Mouse (Mus musculus) kidney, embryonic 14.5 days (tissue): ENCODE data around the gene Dmrtc2. TPM values are rescaled to one million over a fixed set of nuclear protein-coding genes. Genes with fewer than 3 reads are reported as not detected.
A peak's percentile ranks its signal among the peaks of the same experiment; 100 is the strongest.

Experiments used
- ATAC-seq: fragments of 200-750 bp; cut with Nextera tagmentation; 2 replicates; pipeline ENCODE4 v1.8.0; 2017; ENCODE audit warnings: moderate number of reproducible peaks, mild to moderate bottlenecking, moderate TSS enrichment, moderate library complexity; ENCODE audit not compliant: low FRiP score, low TSS enrichment
- H3K27ac ChIP-seq: fragments of 300-500 bp; sonication (generic); 2 replicates; pipeline ENCODE4 v1.5.1; 2014; ENCODE audit warnings: low read depth, mild to moderate bottlenecking, low read length, moderate library complexity, mixed read lengths
- H3K27me3 ChIP-seq: fragments of 300-500 bp; sonication (generic); 2 replicates; pipeline ENCODE4 v1.6.1; 2014; ENCODE audit warnings: mild to moderate bottlenecking, low read length; ENCODE audit not compliant: control insufficient read depth, insufficient read depth
- H3K36me3 ChIP-seq: fragments of 300-500 bp; sonication (generic); 2 replicates; pipeline ENCODE4 v1.6.1; 2014; ENCODE audit warnings: low read length, mixed read lengths; ENCODE audit not compliant: control insufficient read depth, insufficient read depth
- H3K4me1 ChIP-seq: fragments of 300-500 bp; sonication (generic); 2 replicates; pipeline ENCODE4 v1.6.1; 2014; ENCODE audit warnings: low read length, mixed read lengths; ENCODE audit not compliant: control insufficient read depth, insufficient read depth
- H3K4me2 ChIP-seq: fragments of 300-500 bp; sonication (generic); replicated peaks from 2 replicates; pipeline ENCODE4 v1.6.1; 2014; ENCODE audit warnings: low read depth, mild to moderate bottlenecking, low read length
- H3K4me3 ChIP-seq: fragments of 300-500 bp; sonication (generic); 2 replicates; pipeline ENCODE4 v1.5.1; 2014; ENCODE audit warnings: mild to moderate bottlenecking, low read length
- H3K9ac ChIP-seq: fragments of 300-500 bp; sonication (generic); 2 replicates; pipeline ENCODE4 v1.6.1; 2014; ENCODE audit warnings: low read depth, mild to moderate bottlenecking, low read length, moderate library complexity
- H3K9me3 ChIP-seq: fragments of 300-500 bp; sonication (generic); 2 replicates; pipeline ENCODE4 v1.6.1; 2016; ENCODE audit warnings: low read length; ENCODE audit not compliant: control insufficient read depth
- WGBS: fragments of 180-500 bp; shearing (Covaris S2); extraction: QIAGEN DNeasy Blood & Tissue Kit; methylation state at CpG from one replicate; pipeline ENCODE4 v1.1.7; 2014; 5-methylcytosine and 5-hydroxymethylcytosine counted together
- polyA plus RNA-seq: library from polyadenylated mRNA; unstranded; fragments of >200 nt; fragmentation: Nextera tagmentation; extraction: Ambion mirVana; gene quantifications from 2 replicates; pipeline ENCODE4 v1.2.1, GENCODE M21; 2014

Dmrtc2 gene
- polyA plus RNA-seq, 1 experiment from 2014 or later: not detected

GRCm38 (mm10) chr7:24859234-24859633 is 10.6 kb upstream of the Dmrtc2 start:
- WGBS: 69% methylated on average over 5 of the region's 5 CpGs
- no peaks in the 10 kb centered on the region for H3K27me3 ChIP-seq
- no peaks in the 10 kb centered on the region for H3K4me1 ChIP-seq
- ATAC-seq: no peak
- H3K27ac ChIP-seq: no peak overlapping the region
- no peaks in the 10 kb centered on the region for H3K36me3 ChIP-seq
- H3K4me2 ChIP-seq: no peak overlapping the region
- H3K9me3 ChIP-seq: no peaks in the 10 kb centered on the region
- no peak overlapping the region for H3K9ac ChIP-seq
- H3K4me3 ChIP-seq: no peak overlapping the region

- Histone ChIP-seq H3K27ac (no peak within 1 kb of the TSS), H3K36me3 (no peaks in the 10 kb centered on the region), H3K4me2 (no peak within 1 kb of the TSS), H3K9ac (no peak within 1 kb of the TSS), H3K4me1 (no peaks in the 10 kb centered on the region), H3K27me3 (no peaks in the 10 kb centered on the region), H3K9me3 (no peaks in the 10 kb centered on the region), H3K4me3 (no peak within 1 kb of the TSS)
- ATAC-seq: no peak
- WGBS: 83% methylated on average over 7 of the region's 7 CpGs
These were observed 7.9 kb upstream of the Dmrtc2 start, which contains the start of gene Gm9844 for GRCm38 (mm10) chr7:24861913-24862312. Gm9844 (plus strand) TSS chr7:24862213.

GRCm38 (mm10) chr7:24862853-24863252 is 7.0 kb upstream of the Dmrtc2 start:
- H3K9ac ChIP-seq: no peak overlapping the region
- 85% methylated on average over 4 of the region's 4 CpGs for WGBS
- no peaks in the 10 kb centered on the region for H3K9me3 ChIP-seq
- ATAC-seq: no peak
- H3K4me1 ChIP-seq: no peaks in the 10 kb centered on the region
- H3K27ac ChIP-seq: no peak overlapping the region
- H3K36me3 ChIP-seq: no peaks in the 10 kb centered on the region
- H3K4me2 ChIP-seq: no peak overlapping the region
- no peaks in the 10 kb centered on the region for H3K27me3 ChIP-seq
- no peak overlapping the region for H3K4me3 ChIP-seq

GRCm38 (mm10) chr7:24864156-24864555 is 5.7 kb upstream of the Dmrtc2 start:
- Histone ChIP-seq H3K4me2 (no peak overlapping the region), H3K27ac (no peak overlapping the region), H3K9ac (no peak overlapping the region), H3K27me3 (no peaks in the 10 kb centered on the region), H3K36me3 (no peaks in the 10 kb centered on the region), H3K4me3 (no peak overlapping the region), H3K9me3 (no peaks in the 10 kb centered on the region), H3K4me1 (no peaks in the 10 kb centered on the region)
- ATAC-seq: no peak
- WGBS: 38% methylated on average over 6 of the region's 6 CpGs

GRCm38 (mm10) chr7:24869080-24869479 is 777 bp upstream of the Dmrtc2 start:
- Histone ChIP-seq H3K9ac (no peak overlapping the region), H3K27ac (no peak overlapping the region), H3K36me3 (no peaks in the 10 kb centered on the region), H3K9me3 (no peaks in the 10 kb centered on the region), H3K4me1 (no peaks in the 10 kb centered on the region), H3K27me3 (no peaks in the 10 kb centered on the region), H3K4me2 (no peak overlapping the region), H3K4me3 (no peak overlapping the region)
- 71% methylated on average over 17 of the region's 17 CpGs for WGBS
- ATAC-seq: no peak

- Histone ChIP-seq H3K4me3 (no peak overlapping the region), H3K27me3 (no peaks in the 10 kb centered on the region)
- no peak for ATAC-seq
These were observed 7.7 kb downstream of the Dmrtc2 start for GRCm38 (mm10) chr7:24877588-24877987.

GRCm38 (mm10) chr7:24879620-24880019 is 9.8 kb downstream of the Dmrtc2 start:
- 30% methylated on average over 2 of the region's 2 CpGs for WGBS
- H3K36me3 ChIP-seq: no peaks in the 10 kb centered on the region
- no peaks in the 10 kb centered on the region for H3K4me1 ChIP-seq
- no peak overlapping the region for H3K4me3 ChIP-seq
- no peak for ATAC-seq
- no peaks in the 10 kb centered on the region for H3K9me3 ChIP-seq
- no peaks in the 10 kb centered on the region for H3K27me3 ChIP-seq
- no peak overlapping the region for H3K9ac ChIP-seq
- H3K27ac ChIP-seq: no peak overlapping the region
- no peak overlapping the region for H3K4me2 ChIP-seq

More at GRCm38 (mm10) chr7:24877588-24877987, 7.7 kb downstream of the Dmrtc2 start:
- Histone ChIP-seq H3K27ac (no peak overlapping the region), H3K4me2 (no peak overlapping the region), H3K36me3 (no peaks in the 10 kb centered on the region), H3K4me1 (no peaks in the 10 kb centered on the region), H3K9me3 (no peaks in the 10 kb centered on the region), H3K9ac (no peak overlapping the region)
- 74% methylated on average over 3 of the region's 3 CpGs for WGBS

- H3K9me3 ChIP-seq: no peaks in the 10 kb centered on the region
- 92% methylated on average over 9 of the region's 9 CpGs for WGBS
- peaks cover 21% of the 10 kb centered on the region for H3K36me3 ChIP-seq
These were observed 12.8 kb downstream of the Dmrtc2 start for GRCm38 (mm10) chr7:24882416-24883199.

GRCm38 (mm10) chr7:24883896-24884692 is 14.2 kb downstream of the Dmrtc2 start, which contains the start of gene Rps19:
Rps19 (plus strand) TSS chr7:24884371.
- Histone ChIP-seq H3K27me3 (no peaks in the 10 kb centered on the region), H3K27ac (peak within 1 kb of the TSS; percentile 89), H3K4me3 (peak within 1 kb of the TSS; percentile 90), H3K9me3 (no peaks in the 10 kb centered on the region), H3K36me3 (peaks cover 36% of the 10 kb centered on the region), H3K4me1 (peaks cover 31% of the 10 kb centered on the region), H3K9ac (peak within 1 kb of the TSS; percentile 100), H3K4me2 (peak within 1 kb of the TSS; percentile 65)
- under 1% methylated on average over 57 of the region's 57 CpGs for WGBS
- peak; percentile 94 for ATAC-seq

More at GRCm38 (mm10) chr7:24882416-24883199, 12.8 kb downstream of the Dmrtc2 start:
- no peak overlapping the region for H3K4me2 ChIP-seq
- peaks cover 23% of the 10 kb centered on the region for H3K4me1 ChIP-seq
- no peak overlapping the region for H3K4me3 ChIP-seq
- ATAC-seq: no peak
- no peak overlapping the region for H3K9ac ChIP-seq
- no peak overlapping the region for H3K27ac ChIP-seq
- no peaks in the 10 kb centered on the region for H3K27me3 ChIP-seq
